Mouse (Mus musculus): ENCODE measurements around the gene Klrb1a.

DNA sequence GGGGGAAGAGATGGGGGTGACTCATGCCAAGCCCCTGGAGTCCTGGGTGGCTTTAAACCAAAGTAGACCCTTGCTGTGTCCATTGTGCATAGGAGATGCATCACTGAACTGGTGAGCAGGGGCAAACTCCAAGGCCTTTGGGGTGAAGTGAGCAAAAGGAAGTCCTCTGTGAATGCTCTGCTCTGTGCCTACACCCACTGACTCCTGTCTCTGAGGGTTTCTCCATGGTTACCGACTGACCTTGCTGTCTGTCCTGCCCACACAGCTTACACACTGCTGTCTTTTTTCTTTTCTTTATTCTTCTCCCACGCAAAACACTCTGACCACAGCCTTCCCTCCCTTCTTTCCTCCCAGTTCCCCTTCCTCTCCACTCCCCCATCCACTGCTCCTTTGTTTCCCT is 600 bp downstream of the Klrb1a start:
- no peak for TF ChIP-seq POLR2A (IDR thresholded peaks at IDR 0.05; ENCODE audit: borderline replicate concordance, control insufficient read depth, low read depth, low read length)
- TF ChIP-seq CTCF (IDR thresholded peaks at IDR 0.05; ENCODE audit: control insufficient read depth, insufficient read depth, low read length) = no peak
